Mouse (Mus musculus) brown adipose tissue, adult 24 weeks (tissue): Measurements from ENCODE around the gene Yae1d1. TPM values are rescaled to one million over a fixed set of nuclear protein-coding genes. Genes with fewer than 3 reads are reported as not detected.

Source experiments
- H3K27ac ChIP-seq: fragments of 200-500 bp; replicated peaks from 2 replicates; pipeline ENCODE4 v1.5.1; 2012; ENCODE audit warnings: low read depth, mild to moderate bottlenecking, low read length
- H3K4me1 ChIP-seq: fragments of 200-500 bp; 2 replicates; pipeline ENCODE4 v1.6.1; 2012; ENCODE audit warnings: low read length, mixed read lengths; ENCODE audit not compliant: control insufficient read depth, insufficient read depth, insufficient read length
- H3K4me3 ChIP-seq: fragments of 200-500 bp; 2 replicates; pipeline ENCODE4 v1.5.1; 2012; ENCODE audit warnings: low read depth, mild to moderate bottlenecking, low read length, moderate library complexity; ENCODE audit not compliant: insufficient read depth
- polyA plus RNA-seq: library from polyadenylated mRNA; stranded (reverse); fragments of >200 nt; gene quantifications from 2 replicates; pipeline ENCODE4 v1.2.4, GENCODE M21; 2012; ENCODE audit not compliant: missing spikeins, insufficient read depth, insufficient read length

Gene Yae1d1
- polyA plus RNA-seq, 1 experiment: 26.1 TPM

DNA sequence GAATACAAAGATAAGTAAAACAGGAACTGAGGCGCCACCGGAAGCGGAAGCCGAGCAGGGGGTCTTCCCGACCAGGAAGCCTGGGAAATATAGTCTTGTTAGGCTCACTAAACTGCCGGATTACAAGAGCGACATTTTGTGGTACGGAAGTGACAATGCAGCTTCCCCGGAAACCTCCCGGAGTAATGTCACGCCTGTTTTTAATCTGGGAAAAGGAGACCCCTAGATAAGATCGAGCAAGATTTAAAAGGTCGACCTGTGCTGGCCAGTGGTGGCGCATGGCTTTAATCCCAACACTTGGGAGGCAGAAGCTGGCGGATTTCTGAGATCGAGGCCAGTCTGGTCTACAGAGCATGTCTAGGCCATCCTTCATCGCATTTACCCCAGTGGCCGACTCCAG is 43.6 kb downstream of the Yae1d1 start:
- no peak overlapping the region for H3K4me3 ChIP-seq
- H3K27ac ChIP-seq: no peak overlapping the region
- no peaks in the 10 kb centered on the region; the same call in 1 of the 2 replicates for H3K4me1 ChIP-seq

DNA sequence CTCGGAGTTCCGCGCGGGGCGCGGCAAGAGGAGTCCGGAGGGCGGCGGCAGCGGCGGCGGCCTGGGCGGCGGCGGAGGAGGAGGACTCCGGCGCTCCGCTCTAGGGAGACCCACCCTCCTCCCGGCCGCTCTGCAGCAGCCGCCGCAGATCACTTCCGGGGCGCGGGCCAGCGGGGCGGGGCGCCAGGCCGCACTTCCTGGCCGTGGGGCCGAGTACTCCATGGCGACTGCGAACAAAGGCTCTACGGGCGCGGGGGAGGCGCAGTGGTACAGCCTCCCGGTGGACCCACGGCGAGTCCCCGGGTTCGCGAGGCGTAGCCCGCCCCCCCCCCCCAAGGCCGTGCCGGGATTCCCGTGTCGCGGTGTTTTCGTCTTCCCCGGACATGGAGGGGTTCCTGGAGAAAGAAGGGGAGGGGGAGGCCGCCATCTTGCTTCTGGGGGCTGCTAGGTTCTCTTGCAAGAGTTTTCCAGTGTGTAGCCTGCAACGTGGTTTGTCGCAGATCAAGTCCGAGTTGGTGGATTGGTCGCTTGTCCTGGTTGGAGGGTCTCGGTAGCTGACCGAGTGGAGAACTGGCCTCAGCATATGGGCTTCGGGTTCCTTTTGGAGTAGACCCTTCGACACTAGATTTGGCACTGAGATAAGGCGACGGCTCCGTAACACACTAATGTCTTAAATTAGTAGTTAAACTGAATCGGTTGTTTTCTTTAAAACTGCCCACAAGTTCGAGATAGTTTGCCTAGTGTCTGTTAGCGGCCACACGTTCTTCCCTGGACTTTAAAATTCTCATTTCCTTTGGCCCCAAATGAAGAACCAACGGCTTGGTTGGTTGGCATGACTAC is 48.9 kb downstream of the Yae1d1 start, which contains the start of gene Rala:
TSS of gene Rala (minus strand) at position 162 of the 840 bp plus-strand sequence.
- Histone ChIP-seq H3K4me1 (peaks cover 6% of the 10 kb centered on the region; the same call in 1 of the 2 replicates), H3K4me3 (peak within 1 kb of the TSS; percentile 95), H3K27ac (peak within 1 kb of the TSS; percentile 74)

DNA sequence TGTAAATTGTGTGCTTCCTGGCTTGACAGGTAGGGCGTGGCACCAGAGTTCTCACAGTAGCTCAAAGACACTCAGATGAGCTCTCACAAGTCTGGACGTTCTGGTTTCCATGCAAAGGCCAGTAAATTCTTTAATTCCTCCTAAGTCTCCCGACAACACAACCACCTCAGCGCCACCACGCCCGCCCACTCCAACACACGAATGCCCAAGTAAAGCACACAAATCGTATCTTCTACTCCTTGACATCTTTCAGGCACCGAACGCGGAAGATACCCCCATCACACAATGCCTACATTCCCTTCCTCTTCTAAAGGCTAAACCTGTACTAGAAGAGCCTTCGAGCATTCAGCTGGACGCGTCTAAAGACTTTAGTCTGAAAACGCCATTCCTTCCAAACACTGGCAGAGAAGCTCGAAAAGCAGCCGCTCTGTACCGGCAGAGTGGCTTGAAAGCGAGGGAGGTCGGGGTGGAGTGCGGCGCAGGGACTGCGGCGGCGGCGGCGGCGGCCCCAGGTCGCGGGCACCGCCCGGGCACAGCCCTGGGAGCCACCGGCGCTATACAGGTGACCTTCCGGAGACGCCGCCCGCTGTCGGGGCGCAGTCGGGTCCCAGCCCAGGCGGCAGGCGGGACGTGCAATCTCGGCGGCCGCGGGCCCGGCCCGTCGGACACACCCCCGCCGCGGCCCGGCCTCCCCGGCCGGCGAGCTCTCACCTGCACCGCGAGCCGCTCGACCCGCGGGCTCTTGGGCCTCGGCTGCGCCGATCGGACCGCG is 49.7 kb downstream of the Yae1d1 start:
- Histone ChIP-seq H3K27ac (peak overlapping the region; percentile 35), H3K4me1 (peaks cover 6% of the 10 kb centered on the region; the same call in 1 of the 2 replicates), H3K4me3 (peak overlapping the region; percentile 95)

DNA sequence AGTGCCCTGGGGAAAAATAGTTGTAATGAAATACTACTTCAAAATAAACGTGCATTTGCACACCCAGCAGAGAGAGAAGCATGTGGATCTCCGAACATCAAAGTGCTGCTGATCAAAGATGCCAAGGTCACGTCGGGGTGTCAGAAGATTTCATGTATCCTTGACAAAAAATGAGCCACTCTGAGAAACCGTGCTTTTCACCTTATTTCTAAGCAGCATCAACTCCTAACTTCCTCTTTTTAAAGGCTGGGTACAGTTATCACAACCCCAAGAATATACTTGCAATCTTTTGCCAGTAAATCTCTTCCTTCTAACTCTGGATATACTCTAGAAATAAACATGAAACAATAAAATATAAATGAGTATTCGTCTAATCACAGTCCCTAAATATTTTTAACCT is 50.8 kb downstream of the Yae1d1 start:
- Histone ChIP-seq H3K27ac (no peak overlapping the region), H3K4me1 (peaks cover 6% of the 10 kb centered on the region; the same call in 1 of the 2 replicates), H3K4me3 (no peak overlapping the region)

Other genes starting within 250 kb of the Yae1d1 start
- 20.1 and 22.6 TPM in 2 replicates for gene Cdk13, start 188.3 kb downstream of the Yae1d1 start, polyA plus RNA-seq
- gene Rala, start 49.1 kb downstream of the Yae1d1 start, polyA plus RNA-seq: 101 and 106 TPM in 2 replicates